Mouse (Mus musculus): ENCODE data around the gene Nkpd1.

DNA sequence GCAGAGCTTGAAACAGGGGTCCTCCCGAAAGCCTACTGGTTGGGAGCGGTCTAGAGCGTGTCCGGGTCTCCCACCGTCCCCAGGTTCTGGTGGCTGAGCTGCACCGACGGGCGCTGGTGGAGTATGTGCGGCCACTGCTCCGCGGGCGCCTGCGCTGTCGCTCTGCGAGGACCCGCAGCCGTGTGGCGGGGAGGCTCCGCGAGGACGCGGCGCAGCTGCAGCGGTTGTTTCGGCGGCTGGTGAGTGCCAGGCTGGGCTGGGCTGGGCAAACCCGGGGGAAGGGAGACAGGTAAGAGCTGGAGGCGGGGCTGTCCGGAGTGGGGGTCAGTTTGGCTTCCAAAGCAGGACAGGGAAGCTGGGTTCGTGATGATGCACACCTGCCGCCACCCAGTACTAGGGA, 28.1 kb upstream of the Nkpd1 start:
- TF ChIP-seq CTCF (IDR thresholded peaks at IDR 0.05; ENCODE audit: extremely low read depth, insufficient read depth, insufficient read length, insufficient replicate concordance) = no peak
- no peak for TF ChIP-seq POLR2A (IDR thresholded peaks at IDR 0.05; ENCODE audit: low read depth, low read length)
